Mouse (Mus musculus): ENCODE results near the gene Golt1b.

Golt1b gene

DNA sequence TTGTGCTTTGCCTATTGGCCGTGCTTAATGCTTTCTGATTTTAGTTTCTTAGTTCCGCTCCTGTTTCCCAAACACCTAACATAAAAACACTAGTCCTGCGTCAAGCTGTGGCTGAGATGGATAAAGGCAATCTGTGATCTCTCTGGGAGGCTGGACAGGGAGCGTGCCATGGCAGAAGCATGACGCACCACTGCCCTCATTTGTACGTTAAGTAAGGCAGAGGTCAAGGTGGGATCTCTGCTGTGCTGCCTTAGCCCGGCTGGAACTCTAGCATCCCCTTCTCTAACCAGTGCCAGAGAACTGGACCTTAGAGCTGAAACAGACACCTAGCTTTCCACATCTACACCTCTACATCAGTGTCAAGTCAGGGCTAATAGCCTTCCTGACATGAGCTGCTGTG is 5.4 kb upstream of the Golt1b start:
- ATAC-seq (ENCODE audit: insufficient number of reproducible peaks, low FRiP score, low TSS enrichment) = no peak

GRCm38 (mm10) chr6:142384521-142384920 is 2.5 kb upstream of the Golt1b start:
- no peak for ATAC-seq (ENCODE audit: insufficient number of reproducible peaks, low FRiP score, low TSS enrichment)

DNA sequence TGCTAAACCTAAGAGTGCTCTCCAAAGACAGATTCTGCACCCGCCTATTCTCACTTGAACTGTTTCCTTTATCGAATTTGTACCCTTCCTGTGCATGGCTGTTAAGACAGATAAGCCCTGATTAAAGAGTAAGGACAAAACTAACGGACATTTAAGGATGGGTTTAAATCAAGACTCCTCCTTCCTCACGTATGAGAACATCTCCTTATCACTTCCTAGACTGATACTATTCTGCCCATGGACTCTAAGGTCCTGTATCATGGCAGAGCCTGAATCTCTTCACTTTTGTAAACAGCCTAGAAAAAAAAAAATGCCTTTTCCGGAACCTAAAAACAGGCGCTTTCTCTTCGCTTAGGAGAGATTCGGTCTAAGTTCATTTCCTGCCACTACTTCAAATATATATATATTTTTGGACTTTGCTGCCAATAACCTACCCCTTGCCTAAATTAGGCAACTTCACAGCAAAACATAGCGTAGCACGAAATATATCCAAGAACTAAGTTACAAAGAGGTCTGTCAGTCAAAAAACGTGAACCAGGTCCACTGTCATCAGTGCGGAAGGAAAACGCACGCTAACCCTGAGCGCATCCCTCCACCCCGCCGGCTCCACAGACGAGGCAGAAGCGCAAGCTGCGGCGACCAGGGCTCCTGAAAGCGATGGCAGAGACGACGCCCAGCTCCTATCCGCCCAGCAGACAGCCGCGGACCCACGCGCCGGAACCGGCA is 573 bp upstream of the Golt1b start:
- ATAC-seq (ENCODE audit: insufficient number of reproducible peaks, low FRiP score, low TSS enrichment) = no peak

DNA sequence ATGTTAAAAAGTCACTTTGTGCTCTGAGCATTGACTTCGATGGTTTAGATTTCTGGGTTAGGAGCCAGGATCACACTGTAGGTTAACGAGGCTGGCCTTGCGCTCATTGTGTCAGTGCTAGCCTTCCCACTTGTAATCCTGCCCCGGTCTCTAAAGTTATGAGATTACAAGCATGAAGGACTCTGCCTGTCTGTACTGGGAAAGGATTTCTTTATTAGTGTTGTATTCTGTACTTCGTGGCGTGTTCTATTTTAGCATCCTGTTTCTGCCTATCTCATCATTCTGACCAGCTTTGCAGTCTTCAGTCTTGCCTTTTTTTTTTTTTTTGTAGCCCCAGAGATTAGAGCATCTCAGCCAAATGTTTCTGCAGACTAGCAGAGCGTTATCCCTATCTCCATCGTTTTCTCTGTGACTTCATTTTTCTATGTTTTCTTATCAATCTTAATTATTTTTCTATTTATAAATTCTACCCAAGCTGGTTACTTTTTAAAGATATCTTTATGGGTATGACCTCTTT is 792 bp downstream of the Golt1b start:
- ATAC-seq (ENCODE audit: insufficient number of reproducible peaks, low FRiP score, low TSS enrichment) = no peak

- no peak for ATAC-seq (ENCODE audit: insufficient number of reproducible peaks, low FRiP score, low TSS enrichment)
These were observed 2.1 kb downstream of the Golt1b start for GRCm38 (mm10) chr6:142389101-142389500.

DNA sequence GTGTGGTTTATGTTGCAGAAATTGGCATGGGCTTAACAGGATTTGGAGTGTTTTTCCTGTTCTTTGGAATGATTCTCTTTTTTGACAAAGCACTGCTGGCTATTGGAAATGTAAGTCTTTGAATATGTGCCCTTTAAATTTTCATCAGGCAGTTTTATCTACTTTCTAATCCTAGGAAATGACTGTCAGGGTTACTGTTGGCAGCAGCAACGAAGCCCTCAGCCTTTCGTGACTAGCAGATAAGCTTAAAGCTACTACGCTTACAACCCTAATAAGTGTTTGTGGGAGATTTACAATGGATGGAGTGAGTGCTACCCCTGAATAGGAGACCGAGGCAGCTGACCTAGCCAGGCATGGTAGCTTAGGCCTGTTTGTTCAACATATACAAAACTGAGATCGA is 5.3 kb downstream of the Golt1b start:
- ATAC-seq (ENCODE audit: insufficient number of reproducible peaks, low FRiP score, low TSS enrichment) = no peak

DNA sequence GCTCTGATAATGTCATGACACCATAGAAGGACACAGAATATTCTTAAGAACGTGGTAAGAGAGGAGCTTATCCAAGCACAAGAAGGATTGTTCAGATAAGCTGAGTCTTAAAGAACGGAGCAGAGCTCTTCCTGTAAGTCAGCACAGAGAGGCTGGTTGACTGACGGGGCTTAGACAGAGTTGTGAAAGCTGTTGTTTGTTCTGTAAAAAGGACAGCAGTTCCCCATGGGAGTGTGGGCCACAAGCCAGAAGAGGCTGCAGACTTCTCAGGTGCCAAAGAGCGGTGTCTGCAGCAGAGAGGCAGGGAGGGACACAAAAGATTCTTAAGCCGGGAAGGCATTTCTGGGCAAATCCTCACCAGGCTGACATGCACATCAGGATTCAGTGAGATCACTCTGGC is 7.6 kb downstream of the Golt1b start:
- peak; percentile 40; the same call in 1 of the 2 replicates for ATAC-seq (ENCODE audit: insufficient number of reproducible peaks, low FRiP score, low TSS enrichment)

DNA sequence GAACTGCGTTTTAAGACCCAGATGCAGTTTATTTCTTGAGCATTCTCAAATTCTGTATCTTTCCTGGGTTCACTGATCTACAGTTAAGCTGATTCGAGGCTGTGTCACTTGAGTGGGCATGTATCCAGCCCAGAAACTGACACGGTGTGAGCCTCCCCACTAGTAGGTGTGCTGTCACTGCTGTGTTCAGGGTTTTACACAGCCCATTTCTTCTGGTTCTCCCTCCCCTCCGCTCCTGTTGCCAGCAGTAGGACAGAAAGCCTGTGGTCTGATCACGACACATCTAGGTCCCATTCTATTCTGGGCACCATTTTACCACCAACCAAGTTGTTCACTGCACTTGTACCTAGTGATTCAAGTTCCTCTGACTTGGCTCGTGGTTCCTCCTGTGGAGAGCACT is 8.7 kb downstream of the Golt1b start:
- ATAC-seq (ENCODE audit: insufficient number of reproducible peaks, low FRiP score, low TSS enrichment) = no peak

DNA sequence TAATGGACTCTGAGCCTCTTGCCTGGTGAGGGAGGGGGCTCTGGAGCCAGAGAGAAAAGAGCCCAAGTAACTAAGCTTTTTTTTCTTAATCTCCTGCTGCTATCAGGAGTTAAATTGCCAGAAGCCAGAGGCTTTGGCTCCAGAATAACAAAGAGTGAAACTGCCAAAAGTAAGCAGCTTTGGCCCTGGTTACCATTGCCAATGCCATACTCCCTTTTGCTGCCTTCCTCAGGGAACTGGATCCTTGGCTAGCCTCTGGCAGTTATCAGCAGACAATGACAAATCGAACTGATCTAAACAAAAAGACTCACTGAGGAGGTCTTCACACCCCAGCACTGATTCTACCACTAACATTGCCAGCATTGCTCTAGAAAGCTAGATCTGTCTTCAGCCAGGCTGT is 24.1 kb downstream of the Golt1b start:
- ATAC-seq (ENCODE audit: insufficient number of reproducible peaks, low FRiP score, low TSS enrichment) = no peak

DNA sequence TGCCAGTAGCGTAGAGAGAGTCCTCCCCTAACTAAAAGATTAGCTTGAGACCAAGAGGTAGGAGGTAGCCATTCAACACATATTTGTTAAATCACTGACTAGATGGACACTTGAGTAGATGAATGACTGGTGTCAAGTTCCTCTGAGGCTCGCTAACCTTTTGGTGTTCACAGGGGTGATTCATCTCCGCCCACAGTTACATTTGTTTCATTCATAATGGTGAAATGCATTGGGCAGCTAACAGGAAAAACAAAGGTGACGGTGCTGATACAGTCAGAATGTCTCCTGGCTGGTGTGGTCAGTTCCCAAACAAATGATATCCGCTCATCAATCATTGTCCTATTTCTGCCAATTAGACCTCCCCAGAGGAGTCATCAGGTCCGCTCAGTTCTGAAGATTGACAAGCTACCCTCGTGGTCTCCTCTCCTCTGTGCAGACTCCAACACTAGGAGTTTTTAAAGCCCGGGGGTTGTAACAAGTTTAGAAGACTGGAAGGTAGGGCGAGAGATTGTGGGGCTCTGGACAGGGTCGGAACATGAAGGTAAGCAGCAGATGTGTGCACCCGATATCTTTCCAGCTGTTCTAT is 26.0 kb downstream of the Golt1b start, which contains the start of gene Spx:
Spx (plus strand) TSS at position 536 of the 586 bp plus-strand sequence.
- ATAC-seq (ENCODE audit: insufficient number of reproducible peaks, low FRiP score, low TSS enrichment) = no peak

- no peak for ATAC-seq (ENCODE audit: insufficient number of reproducible peaks, low FRiP score, low TSS enrichment)
These were observed 26.8 kb downstream of the Golt1b start for GRCm38 (mm10) chr6:142413845-142414244.

GRCm38 (mm10) chr6:142414597-142414996 is 27.6 kb downstream of the Golt1b start:
- no peak for ATAC-seq (ENCODE audit: insufficient number of reproducible peaks, low FRiP score, low TSS enrichment)

DNA sequence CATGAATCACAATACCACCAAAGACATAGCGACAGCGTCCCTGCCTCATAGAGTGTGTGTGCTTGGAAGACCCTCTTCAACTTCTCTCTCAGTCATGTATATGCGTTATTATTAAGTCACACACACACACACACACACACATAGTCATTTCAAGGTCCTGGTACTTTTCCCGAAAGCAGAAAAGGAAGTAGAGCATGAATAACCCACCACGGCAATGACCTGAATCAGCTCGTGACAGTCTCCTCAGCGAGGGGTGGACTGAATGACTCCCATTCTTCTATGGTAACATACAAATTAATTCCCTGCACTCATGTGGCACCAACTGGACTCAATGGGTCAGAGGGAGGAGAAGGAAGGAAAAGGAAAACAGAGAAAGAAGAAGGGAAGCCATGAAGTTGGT is 38.0 kb downstream of the Golt1b start:
- no peak for ATAC-seq (ENCODE audit: insufficient number of reproducible peaks, low FRiP score, low TSS enrichment)

DNA sequence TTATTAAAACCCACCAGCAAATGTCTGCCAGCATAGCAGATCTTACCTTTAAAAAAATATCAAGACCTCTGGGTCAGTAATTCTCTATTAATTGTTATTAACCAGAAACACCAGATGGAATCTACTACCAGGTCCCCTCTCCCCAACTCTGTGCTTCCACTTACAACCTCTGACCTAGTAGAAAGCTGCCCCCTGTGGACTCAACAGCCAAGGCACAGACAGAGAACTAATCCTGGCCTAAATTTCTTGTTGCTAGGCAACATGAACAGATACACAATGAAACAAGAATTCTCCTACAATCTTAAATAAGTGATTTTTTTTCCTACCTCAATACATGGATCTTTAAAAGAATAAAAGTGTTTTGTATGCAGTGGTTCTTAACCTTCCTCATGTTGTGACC is 42.1 kb downstream of the Golt1b start:
- ATAC-seq (ENCODE audit: insufficient number of reproducible peaks, low FRiP score, low TSS enrichment) = no peak

DNA sequence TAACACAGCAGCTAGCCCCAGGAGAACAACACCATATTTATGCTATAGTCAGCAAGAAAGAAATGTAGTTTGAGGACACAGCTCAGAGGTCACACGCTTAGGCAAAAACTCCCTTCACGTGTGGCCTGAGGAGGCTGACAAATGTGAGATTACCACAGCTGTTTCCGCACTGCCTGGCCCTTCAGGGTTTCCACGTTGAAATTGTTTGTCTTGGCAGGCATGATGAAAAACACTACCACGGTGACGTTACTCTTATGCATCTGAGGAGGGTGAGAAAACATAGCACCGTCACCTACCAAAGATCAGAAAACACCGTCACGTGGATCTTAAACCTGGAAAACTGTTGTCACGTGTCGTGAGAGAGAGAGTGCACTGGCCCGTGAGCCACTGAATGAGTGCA is 64.4 kb downstream of the Golt1b start:
- no peak for ATAC-seq (ENCODE audit: insufficient number of reproducible peaks, low FRiP score, low TSS enrichment)

GRCm38 (mm10) chr6:142453311-142453710 is 66.3 kb downstream of the Golt1b start:
- no peak for ATAC-seq (ENCODE audit: insufficient number of reproducible peaks, low FRiP score, low TSS enrichment)

Measured in cerebellum, adult (tissue).